Mouse (Mus musculus) myocyte (in vitro differentiated cells): Measurements from ENCODE around the gene Ccdc24.

Experiments
- CEBPB ChIP-seq: IDR thresholded peaks from 2 replicates; pipeline ENCODE4 v1.6.1; 2011; ENCODE audit warnings: mild to moderate bottlenecking, moderate library complexity; ENCODE audit not compliant: poor library complexity, insufficient read depth, severe bottlenecking
- MAX ChIP-seq: IDR thresholded peaks from one replicate; pipeline ENCODE4 v1.6.1; 2011; ENCODE audit warnings: low read depth, mild to moderate bottlenecking, control low read depth
- POLR2AphosphoS2 ChIP-seq: IDR thresholded peaks from one replicate; pipeline ENCODE4 v1.6.1; 2011; ENCODE audit warnings: low read depth, control low read depth; ENCODE audit not compliant: insufficient read length
- TCF12 ChIP-seq: IDR thresholded peaks from one replicate; pipeline ENCODE4 v1.6.1; 2011; ENCODE audit warnings: mild to moderate bottlenecking, control low read depth; ENCODE audit not compliant: poor library complexity, insufficient read depth, severe bottlenecking

- TF ChIP-seq TCF12 = no peak
- no peak for TF ChIP-seq MAX
- no peak for TF ChIP-seq CEBPB
- TF ChIP-seq POLR2AphosphoS2 = no peak
Measured at GRCm38 (mm10) chr4:117889471-117889870, 17.1 kb upstream of the Ccdc24 start.
